Mouse (Mus musculus): ENCODE measurements around the gene Cfc1. TPM values are rescaled to one million over a fixed set of nuclear protein-coding genes. Genes with fewer than 3 reads are reported as not detected.

Gene Cfc1
- polyA plus RNA-seq, 1 experiment from 2014 or later, result not detected

DNA sequence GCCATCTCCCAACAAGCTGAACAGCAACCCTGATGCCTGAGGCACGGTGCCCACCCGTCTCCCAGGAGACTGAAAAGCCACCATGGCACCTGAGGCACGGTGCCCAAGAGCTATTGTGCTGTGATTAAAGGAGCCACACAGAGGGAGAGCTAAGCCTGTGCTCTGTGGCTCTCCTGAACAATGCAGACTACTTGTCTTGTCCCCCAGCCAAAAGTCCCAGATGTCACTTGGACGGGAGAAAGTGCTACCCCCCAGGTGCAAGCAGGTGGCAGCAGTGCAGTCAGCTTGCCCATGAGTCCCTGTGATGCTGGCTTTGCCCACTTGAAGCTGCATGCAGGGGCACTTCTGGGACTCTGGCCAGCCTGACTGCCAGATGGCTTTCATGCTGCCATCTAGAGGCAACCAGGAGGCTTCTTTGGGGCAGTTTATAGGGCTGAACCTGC, 48.4 kb downstream of the Cfc1 start:
- H3K27ac ChIP-seq, result no peak overlapping the region
- H3K27me3 ChIP-seq, result peaks cover 28% of the 10 kb centered on the region
- H3K4me3 ChIP-seq, result no peak overlapping the region
- no peaks in the 10 kb centered on the region for H3K36me3 ChIP-seq
- H3K9me3 ChIP-seq (replicated peaks), result no peaks in the 10 kb centered on the region
- ATAC-seq (replicated peaks; ENCODE audit: insufficient number of reproducible peaks, insufficient read depth, low FRiP score, low read depth), result no peak
- H3K9ac ChIP-seq, result no peak overlapping the region
- WGBS, result 29% methylated on average over 4 of the region's 4 CpGs
- H3K4me2 ChIP-seq, result no peak overlapping the region
- peaks cover 10% of the 10 kb centered on the region for H3K4me1 ChIP-seq (replicated peaks)

DNA sequence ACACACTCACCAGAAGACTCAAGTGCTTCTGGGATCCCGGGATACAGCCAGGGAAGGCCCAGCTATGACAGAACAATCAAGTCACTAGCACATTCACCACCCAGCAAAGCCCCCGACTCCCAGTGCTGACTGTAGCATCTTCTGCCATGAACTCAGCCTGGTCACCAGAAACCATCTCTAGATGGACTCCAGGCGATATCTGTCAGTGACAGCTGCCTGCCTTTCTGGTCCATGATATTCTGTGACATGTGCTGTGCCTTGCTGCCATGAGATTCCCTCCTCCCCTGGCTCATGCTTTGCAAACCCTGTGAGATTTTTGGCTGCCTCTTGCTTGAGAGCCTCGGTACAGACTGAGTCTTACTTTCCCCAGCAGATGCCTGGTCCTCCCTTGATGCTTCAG, 49.3 kb downstream of the Cfc1 start:
- no peak for ATAC-seq (replicated peaks; ENCODE audit: insufficient number of reproducible peaks, insufficient read depth, low FRiP score, low read depth)
- H3K36me3 ChIP-seq, result no peaks in the 10 kb centered on the region
- H3K9ac ChIP-seq, result no peak overlapping the region
- H3K27ac ChIP-seq, result no peak overlapping the region
- H3K4me2 ChIP-seq, result no peak overlapping the region
- no peak overlapping the region for H3K4me3 ChIP-seq
- H3K27me3 ChIP-seq, result peaks cover 21% of the 10 kb centered on the region
- 63% methylated on average over 4 of the region's 4 CpGs for WGBS
- peaks cover 3% of the 10 kb centered on the region for H3K4me1 ChIP-seq (replicated peaks)
- H3K9me3 ChIP-seq (replicated peaks), result no peaks in the 10 kb centered on the region

DNA sequence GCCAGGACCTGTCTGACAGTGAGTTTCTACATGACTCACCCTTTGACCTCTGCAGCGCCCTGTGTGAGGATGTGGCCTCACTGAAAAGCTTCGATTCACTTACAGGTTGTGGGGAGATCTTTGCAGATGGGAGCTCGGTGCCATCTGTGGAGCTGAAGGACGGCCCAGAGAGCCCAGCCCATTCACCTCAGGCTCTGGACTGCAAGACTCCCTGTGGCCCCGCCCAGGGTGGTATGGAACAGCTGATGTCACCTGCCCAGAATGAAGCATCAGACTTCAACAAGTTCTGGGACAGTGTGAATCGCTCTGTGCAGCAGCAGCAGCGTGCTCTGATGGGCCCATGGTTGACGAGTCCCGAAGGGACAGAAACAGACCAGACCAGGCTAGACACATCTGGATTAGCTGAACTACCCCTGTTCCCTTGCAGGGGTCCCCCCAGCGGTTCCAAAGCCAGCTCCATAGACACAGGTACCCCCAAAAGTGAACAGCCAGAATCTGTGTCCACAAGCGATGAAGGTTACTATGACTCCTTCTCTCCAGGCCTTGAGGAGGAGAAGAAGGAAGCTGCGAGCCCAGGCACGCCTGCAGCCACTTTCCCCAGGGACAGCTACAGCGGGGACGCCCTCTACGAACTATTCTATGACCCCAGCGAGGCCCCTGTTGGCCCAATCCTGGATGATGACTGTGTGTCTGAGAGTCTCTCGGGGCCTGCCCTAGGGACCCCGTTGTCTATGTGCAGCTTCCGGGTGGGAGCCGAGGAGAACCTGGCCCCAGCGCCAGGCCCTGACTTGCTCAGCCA, 52.0 kb downstream of the Cfc1 start:
- H3K4me1 ChIP-seq (replicated peaks), result no peaks in the 10 kb centered on the region
- no peak overlapping the region for H3K27ac ChIP-seq
- H3K36me3 ChIP-seq, result no peaks in the 10 kb centered on the region
- no peak overlapping the region for H3K4me2 ChIP-seq
- WGBS, result 77% methylated on average over 22 of the region's 22 CpGs
- no peaks in the 10 kb centered on the region for H3K9me3 ChIP-seq (replicated peaks)
- no peak overlapping the region for H3K4me3 ChIP-seq
- peaks cover 6% of the 10 kb centered on the region; the same call in 1 of the 2 replicates for H3K27me3 ChIP-seq
- H3K9ac ChIP-seq, result no peak overlapping the region
- ATAC-seq (replicated peaks; ENCODE audit: insufficient number of reproducible peaks, insufficient read depth, low FRiP score, low read depth), result no peak

Other genes with a start within 250 kb of the Cfc1 start
- 41.4 and 44.3 TPM in 2 replicates for gene Ccdc115, start 96.0 kb upstream of the Cfc1 start, polyA plus RNA-seq (2015; fragmentation: Nextera tagmentation; extraction: Ambion mirVana)
- 50.2 and 63.2 TPM in 2 replicates for gene Imp4, start 95.8 kb upstream of the Cfc1 start, polyA plus RNA-seq (2015; fragmentation: Nextera tagmentation; extraction: Ambion mirVana)
- 12.0 and 17.9 TPM in 2 replicates for gene Ptpn18, start 75.9 kb upstream of the Cfc1 start, polyA plus RNA-seq (2015; fragmentation: Nextera tagmentation; extraction: Ambion mirVana)
- gene Prss39, start 37.2 kb upstream of the Cfc1 start, polyA plus RNA-seq (2015; fragmentation: Nextera tagmentation; extraction: Ambion mirVana), result not detected in 2 replicates
- not detected in 2 replicates for gene Prss40, start 25.3 kb downstream of the Cfc1 start, polyA plus RNA-seq (2015; fragmentation: Nextera tagmentation; extraction: Ambion mirVana)
- gene Amer3, start 44.0 kb downstream of the Cfc1 start, polyA plus RNA-seq (2015; fragmentation: Nextera tagmentation; extraction: Ambion mirVana), result 0.04 and 0.19 TPM in 2 replicates